Mouse (Mus musculus) urinary bladder, adult 18-20 months (tissue): Measurements from ENCODE around the gene Rtca.
A peak's percentile ranks its signal among the peaks of the same experiment; 100 is the strongest.

ENCODE experiments used
- DNase-seq, 2 experiments: peaks; one replicate each; pipeline ENCODE4 v3.0.0; 2022; ENCODE audit warnings: low spot score in 2 of 2, mixed read lengths in 2 of 2

Gene Rtca

GRCm38 (mm10) chr3:116507772-116508351, at the start of gene Rtca:
Gene Rtca (minus strand): TSS chr3:116508208.
- DNase-seq = peak; percentile 90 to 96

- no peak for DNase-seq
These were observed 43.4 kb upstream of the Rtca start for GRCm38 (mm10) chr3:116551362-116551761.

GRCm38 (mm10) chr3:116547430-116547829, 39.4 kb upstream of the Rtca start:
- no peak for DNase-seq

GRCm38 (mm10) chr3:116542532-116542931, 34.5 kb upstream of the Rtca start:
- DNase-seq = no peak

DNA sequence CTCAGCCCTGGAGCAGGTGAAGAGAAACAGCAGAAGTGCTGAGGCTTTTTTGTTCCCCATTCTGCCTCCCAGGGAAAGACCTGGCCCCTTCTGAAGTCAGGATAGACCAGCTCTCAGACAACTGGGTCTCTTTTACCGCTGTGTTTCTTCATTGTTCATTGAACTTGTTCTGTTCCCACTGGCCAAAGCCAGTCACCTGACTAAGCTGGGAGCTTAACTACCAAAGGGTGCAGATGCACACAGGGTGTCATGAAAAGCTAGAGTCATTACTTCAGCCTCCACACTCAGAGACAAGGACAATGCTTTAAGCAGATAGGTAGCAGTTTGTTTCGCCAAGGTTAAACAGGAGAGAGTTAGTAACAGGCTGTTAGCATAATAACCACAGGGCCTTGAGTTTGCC, 34.1 kb upstream of the Rtca start:
- no peak for DNase-seq

DNA sequence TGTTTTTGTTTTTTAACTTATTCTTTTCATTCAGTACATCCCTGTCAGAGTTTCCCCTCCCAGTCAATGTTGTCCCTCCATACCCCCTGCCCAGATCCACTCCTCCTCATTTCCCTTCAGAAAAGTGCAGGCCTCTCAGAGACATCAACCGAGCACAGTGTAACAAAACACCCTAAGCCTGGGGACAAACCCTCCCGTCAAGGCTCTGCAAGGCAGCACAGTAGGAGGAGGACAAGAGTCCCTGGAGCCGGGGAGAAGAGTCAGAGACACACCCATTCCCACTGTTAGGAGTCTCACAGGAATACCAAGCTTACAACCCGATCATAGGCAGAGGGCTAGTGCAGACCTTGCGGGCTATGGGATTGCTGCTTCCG, 29.2 kb upstream of the Rtca start:
- no peak for DNase-seq

- no peak for DNase-seq
These were observed 28.6 kb upstream of the Rtca start for GRCm38 (mm10) chr3:116536428-116537199.

DNA sequence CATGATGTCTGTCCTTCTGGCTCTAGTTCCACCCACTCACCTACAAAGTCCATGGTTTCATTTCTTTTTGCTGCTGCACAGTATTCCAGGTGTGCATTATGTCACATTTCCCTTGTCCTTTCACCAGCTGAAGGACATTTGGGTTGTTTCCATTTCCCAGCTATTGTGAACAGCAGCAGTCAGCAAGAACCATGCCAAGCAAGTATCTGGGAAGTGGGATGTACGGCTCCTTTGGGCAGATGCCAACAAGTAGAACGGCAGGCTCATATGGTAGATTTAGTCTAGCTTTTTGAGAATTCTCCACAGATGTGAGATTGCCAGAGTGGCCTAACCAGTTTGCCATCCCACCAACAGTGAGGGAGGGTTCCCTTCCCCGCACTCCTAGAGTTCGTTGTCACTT, 22.8 kb upstream of the Rtca start:
- DNase-seq = no peak

DNA sequence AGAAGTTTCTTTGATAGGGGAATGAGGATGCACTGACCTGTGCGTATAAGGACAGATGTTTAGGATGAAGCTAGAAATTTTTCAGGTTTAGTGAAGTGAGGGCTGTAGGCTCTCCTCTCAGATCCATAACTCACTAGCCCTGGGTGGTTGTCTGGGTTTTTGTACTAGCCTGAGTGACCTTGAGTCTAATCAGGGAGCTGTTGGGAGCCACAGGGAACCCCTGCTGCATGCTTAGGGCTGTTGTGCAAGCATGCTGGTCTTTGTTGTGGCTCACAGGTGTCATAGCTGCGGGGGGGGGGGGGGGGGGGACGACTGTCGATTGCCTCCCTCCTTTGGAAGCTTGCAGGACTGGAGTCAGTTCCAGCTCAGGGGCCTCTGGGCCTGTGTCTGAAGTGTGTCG, 21.7 kb upstream of the Rtca start:
- DNase-seq = no peak

GRCm38 (mm10) chr3:116520141-116520761, 12.2 kb upstream of the Rtca start:
- DNase-seq = no peak

GRCm38 (mm10) chr3:116512904-116513716, 5.1 kb upstream of the Rtca start, which contains the start of gene Dbt:
Gene Dbt (plus strand): TSS chr3:116513070.
- peak; percentile 56 to 78 for DNase-seq

DNA sequence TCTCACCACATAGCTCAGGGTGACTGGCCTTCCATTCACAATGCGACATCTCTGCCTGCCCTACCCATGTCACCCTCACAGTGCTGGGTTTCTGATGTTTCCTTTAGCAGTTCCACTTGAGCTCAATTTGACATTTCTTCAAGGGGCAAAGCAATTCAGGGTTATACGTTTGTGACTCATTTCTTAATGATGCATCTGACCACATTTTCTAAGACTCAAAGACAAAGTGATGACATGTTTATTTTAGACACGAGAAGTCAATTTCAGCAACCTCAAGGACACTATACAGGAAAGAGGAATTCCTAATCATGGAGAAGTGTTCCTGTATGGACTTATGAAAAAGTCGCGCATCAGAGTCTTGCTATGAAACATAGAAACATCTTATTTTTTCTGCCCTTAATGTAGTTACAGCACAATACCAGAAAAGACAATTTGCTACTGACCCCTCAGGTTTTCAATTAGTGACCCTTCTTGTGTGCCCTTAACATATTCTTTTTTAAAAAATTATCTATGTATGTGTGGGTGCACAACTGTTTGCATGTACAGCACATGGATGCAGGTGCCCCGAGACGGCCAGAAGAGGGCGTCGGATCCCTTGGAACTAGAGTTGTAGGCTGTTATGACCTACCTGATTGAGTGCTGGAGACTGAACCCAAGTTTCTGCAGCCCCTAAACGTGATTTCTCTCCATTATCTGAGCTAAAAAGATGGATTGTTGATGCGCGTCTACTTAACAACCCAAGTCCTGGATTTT, 4.3 kb upstream of the Rtca start:
- no peak for DNase-seq

DNA sequence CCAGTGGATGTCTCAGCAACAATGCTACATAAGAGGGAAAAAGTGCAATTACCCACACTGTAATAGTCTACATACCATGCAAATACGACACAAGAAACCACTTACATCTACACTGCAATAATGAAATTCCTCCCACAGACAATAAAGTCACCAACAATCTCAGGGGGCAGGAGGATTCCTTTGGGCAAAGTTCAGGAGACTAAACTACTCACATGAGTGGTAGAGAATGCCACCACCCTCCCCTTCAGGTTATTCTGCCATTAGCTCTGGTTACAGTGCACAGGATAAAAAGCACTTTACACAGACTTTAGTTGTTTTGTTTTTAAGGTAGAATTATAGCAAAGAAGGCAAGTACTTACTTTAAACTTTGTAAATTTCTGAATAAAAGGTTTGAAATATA, 12.3 kb downstream of the Rtca start:
- DNase-seq = no peak

DNA sequence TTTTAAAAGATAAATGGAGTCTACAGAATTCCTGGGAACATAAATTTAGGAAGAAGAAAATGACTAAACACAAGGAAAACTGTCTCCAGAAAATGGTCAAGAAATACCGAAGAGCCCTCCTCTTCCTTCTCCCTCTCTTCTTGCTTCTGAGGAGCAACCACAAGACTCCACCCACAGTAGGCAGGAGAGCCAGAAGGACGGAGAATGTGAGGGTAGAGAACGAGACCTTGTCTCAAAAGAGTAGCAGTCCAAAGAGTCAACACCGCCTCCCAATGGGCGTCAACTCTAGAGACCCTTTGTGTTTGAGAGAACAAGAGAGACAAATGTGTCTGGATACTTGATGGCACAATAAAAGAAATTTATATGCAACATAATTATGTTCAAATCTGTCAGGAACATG, 14.3 kb downstream of the Rtca start:
- DNase-seq = no peak

- no peak for DNase-seq
These were observed 16.0 kb downstream of the Rtca start for GRCm38 (mm10) chr3:116491923-116492454.

DNA sequence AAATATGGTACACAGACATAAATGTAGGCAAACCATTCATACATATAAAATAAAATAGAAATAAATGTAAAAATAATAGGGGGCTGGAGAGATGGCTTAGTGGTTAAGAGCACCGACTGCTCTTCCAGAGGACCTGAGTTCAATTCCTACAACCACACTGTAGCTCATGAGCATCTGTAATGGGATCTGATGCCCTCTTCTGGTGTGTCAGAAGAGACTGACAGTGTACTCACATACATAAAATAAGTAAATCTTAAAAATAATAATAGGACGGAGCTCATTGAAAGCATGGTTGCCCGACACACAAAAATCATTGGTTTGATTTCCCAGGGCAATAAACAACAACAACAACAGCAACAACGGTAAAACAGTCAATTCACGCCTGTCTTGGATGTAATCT, 17.1 kb downstream of the Rtca start:
- no peak for DNase-seq

DNA sequence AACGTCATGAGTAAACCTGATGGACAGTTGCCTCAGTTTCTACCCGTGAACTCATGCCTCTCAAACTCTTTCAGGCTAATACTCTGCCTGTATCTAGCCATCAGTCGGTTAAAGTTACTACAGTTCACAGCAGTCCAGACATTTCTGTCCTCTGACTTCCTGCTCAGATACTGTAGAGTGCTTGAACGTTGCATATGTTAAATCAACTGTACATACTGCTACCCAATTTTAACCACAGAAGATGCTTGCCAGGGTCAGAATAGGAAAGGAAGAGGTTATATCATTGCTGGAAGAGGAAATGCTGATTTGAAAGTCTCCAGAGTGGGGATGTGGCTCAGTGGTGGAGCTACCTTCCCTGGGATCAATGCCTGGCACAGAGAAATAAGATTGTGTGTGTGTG, 24.7 kb downstream of the Rtca start:
- no peak for DNase-seq

- no peak for DNase-seq
These were observed 25.3 kb downstream of the Rtca start for GRCm38 (mm10) chr3:116482724-116483123.

DNA sequence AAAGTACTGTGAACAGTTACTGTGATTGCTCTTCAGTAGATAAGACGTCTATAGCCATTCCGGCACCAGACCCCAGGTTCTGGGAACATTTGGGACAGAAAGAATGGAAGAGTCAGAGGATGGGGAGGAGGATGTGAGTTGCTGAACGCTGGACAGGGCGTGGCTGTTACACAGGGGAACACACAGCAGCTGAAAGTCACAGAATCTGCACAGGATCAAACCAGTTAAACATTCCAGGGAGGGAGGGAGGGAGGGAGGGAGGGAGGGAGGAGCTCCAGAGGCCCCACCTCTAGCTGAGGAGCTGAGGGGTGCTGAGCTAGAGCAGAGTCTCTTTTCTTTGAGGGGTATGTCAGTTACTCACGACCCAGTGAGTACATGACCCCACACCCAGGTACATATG, 27.1 kb downstream of the Rtca start:
- DNase-seq = no peak

DNA sequence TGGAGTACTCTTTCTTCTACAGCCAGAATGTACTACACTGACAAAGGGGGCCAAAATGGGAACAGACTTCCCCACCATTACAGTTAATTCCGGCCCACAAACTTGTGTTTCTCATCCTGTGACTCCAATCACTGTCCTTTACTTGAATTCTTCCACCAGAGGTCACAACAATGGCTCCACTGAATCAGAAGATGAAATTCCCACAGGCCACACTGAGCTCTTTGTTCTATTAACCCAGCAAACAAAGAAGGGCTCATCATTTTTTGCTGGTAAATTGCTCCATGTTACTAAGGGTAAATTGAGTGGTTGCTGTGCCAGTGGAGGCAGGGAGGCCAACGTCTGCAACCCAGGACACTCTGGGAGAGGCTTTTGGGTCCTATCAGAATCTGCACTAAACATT, 27.9 kb downstream of the Rtca start:
- DNase-seq = no peak

GRCm38 (mm10) chr3:116477351-116477750, 30.7 kb downstream of the Rtca start:
- no peak for DNase-seq
